17 mouse cellular contexts compared by ENCODE assay signal in the genomic region with DNA sequence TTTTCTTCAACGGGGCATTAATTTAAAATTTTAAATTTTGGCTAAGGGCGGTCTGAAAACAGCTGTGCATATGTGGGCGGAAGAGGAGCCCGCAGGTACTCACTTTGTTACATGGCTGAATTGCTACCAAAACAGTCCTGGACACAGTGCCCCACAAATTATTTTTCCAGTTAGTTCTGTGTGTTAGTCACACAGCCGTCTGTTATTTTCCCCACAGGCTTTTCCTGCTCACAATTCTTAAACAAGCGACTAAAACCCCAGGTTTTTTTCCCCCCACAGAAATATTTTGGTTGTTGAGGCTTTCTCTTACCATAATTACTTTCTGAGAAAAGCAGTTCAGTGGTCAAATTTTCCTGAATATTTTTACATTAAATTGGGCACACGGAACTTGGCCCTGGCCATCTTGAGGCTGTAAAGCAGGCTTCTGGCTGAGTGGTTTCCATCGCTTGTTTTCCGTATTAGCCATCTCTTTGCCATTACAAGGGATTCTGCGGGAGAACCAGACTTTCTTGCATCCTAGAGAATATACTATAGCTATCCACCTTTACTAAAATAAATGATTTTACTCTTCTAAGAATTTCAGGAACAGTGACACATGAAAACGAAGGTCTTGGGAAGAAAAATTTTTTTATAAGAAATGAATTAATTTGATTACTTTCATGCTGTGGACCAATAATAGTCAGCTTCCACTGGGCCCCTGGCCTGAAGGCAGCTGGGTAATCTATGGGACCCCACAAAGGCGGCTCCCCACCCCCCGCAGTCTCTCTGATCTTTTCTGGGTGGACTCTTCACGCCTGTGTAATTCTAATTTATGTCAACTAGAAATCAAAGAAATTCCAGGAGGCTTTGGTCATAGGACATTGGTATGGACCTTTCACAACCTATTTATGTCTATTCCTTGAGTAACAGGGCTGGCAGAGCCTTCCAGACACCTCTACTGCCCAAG.
A peak's percentile ranks its signal among the peaks of the same experiment; 100 is the strongest.
DNase-seq lines count a peak whose midpoint lies in the region; ATAC-seq and TF ChIP-seq lines count a peak whose summit lies in the region.
"Had no signal": no experiment of that assay in that cellular context is flagged by ENCODE, and none has a peak within 500 bp of the region (broad histone marks: within the 10 kb centered on the region; RNA-seq: fewer than 3 reads in every experiment).

No protein-coding gene starts in this region.

- no peak overlapping the region for H3K27ac ChIP-seq in kidney, embryonic 16.5 days (ENCODE audit: low read length)
- no peak overlapping the region for H3K27ac ChIP-seq in kidney, adult 2 months (ENCODE audit: insufficient read depth, low read depth, low read length)
- H3K27ac ChIP-seq: heart, embryonic 13.5 days; hindbrain, embryonic 12.5 days; liver, embryonic 15.5 days had no signal

- no peaks in the 10 kb centered on the region for H3K27me3 ChIP-seq in kidney, embryonic 16.5 days (ENCODE audit: insufficient read depth, low read length)
- H3K27me3 ChIP-seq in kidney, adult 2 months (replicated peaks; ENCODE audit: control insufficient read depth, insufficient read depth, low read length), result no peaks in the 10 kb centered on the region
- H3K27me3 ChIP-seq: CH12.LX; heart, embryonic 13.5 days; hindbrain, embryonic 12.5 days; liver, embryonic 15.5 days had no signal

- no peaks in the 10 kb centered on the region for H3K36me3 ChIP-seq in kidney, embryonic 16.5 days (ENCODE audit: insufficient read depth, low read length)
- no peaks in the 10 kb centered on the region; the same call in 1 of the 2 replicates for H3K36me3 ChIP-seq in kidney, adult 2 months (ENCODE audit: control insufficient read depth, insufficient read depth, low read length)
- H3K36me3 ChIP-seq: heart, embryonic 13.5 days; hindbrain, embryonic 12.5 days; liver, embryonic 15.5 days had no signal

- no peak overlapping the region for H3K9ac ChIP-seq in kidney, embryonic 16.5 days (replicated peaks; ENCODE audit: low read length)
- H3K9ac ChIP-seq: heart, embryonic 13.5 days; hindbrain, embryonic 12.5 days; liver, embryonic 15.5 days had no signal

- no peak overlapping the region for H3K4me3 ChIP-seq in kidney, embryonic 16.5 days (ENCODE audit: low read length)
- no peak overlapping the region for H3K4me3 ChIP-seq in kidney, adult 2 months (ENCODE audit: insufficient read depth, low read depth, low read length)
- H3K4me3 ChIP-seq: heart, embryonic 13.5 days; hindbrain, embryonic 12.5 days; liver, embryonic 15.5 days had no signal

- no peak overlapping the region for H3K4me2 ChIP-seq in kidney, embryonic 16.5 days (replicated peaks; ENCODE audit: low read depth, low read length)
- H3K4me2 ChIP-seq: heart, embryonic 13.5 days; hindbrain, embryonic 12.5 days; liver, embryonic 15.5 days had no signal

- no peak for TF ChIP-seq CTCF in kidney, adult 2 months (conservative IDR thresholded peaks at IDR 0.05; ENCODE audit: insufficient read depth, insufficient read length, low read depth, low read length)

- peaks cover 14% of the 10 kb centered on the region for H3K4me1 ChIP-seq in kidney, embryonic 16.5 days (ENCODE audit: insufficient read depth, low read length)
- no peaks in the 10 kb centered on the region for H3K4me1 ChIP-seq in kidney, adult 2 months (ENCODE audit: control insufficient read depth, insufficient read depth, low read length)
- H3K4me1 ChIP-seq: liver, embryonic 15.5 days had no signal

- peak; percentile 44 for DNase-seq in embryo, embryonic 10.5 days (ENCODE audit: low spot score)
- DNase-seq in embryo, embryonic 10 days (ENCODE audit: low spot score), result no peak
- no peak for DNase-seq in kidney, adult 2 months
- peak; percentile 89 for DNase-seq in Muller cell, postnatal 12 days (ENCODE audit: inconsistent ontology term)
- peak; percentile 54 for DNase-seq in mesoderm, embryonic 11.5 days (ENCODE audit: low read depth, low spot score)
- DNase-seq in right cerebral cortex, adult 2 months (ENCODE audit: low spot score in 2 of 2), result no peak
- DNase-seq in spleen, postnatal 4 days (ENCODE audit: low spot score in 2 of 2), result no peak
- DNase-seq: cerebellum, adult 2 months; gastrocnemius, postnatal 14 days; kidney, adult 8-10 months; lung, postnatal 14 days; spleen, adult 18-20 months had no signal

- WGBS in kidney, embryonic 16.5 days, result 69% methylated on average over 14 of the region's 14 CpGs
- 78% methylated on average over 14 of the region's 14 CpGs for WGBS in kidney, adult 2 months

- no peak for TF ChIP-seq POLR2A in kidney, adult 2 months (IDR thresholded peaks at IDR 0.05; ENCODE audit: low read depth, low read length)

- no peaks in the 10 kb centered on the region for H3K9me3 ChIP-seq in kidney, embryonic 16.5 days (ENCODE audit: low read length)
- H3K9me3 ChIP-seq: heart, embryonic 13.5 days; hindbrain, embryonic 12.5 days; liver, embryonic 15.5 days had no signal

- 0 out of 2 replicates have a peak, but pooled peaks have one; percentile 19 for ATAC-seq in kidney, embryonic 16.5 days (ENCODE audit: low FRiP score, low TSS enrichment)

Comparison
In these comparisons a context has a peak if more than half of its experiments do, and no peak if none do; other contexts are left out.
1. DNase-seq: peak in embryo, embryonic 10.5 days (single experiment), Muller cell, postnatal 12 days (single experiment) and mesoderm, embryonic 11.5 days (single experiment); none in embryo, embryonic 10 days (single experiment), kidney, adult 2 months (single experiment), right cerebral cortex, adult 2 months (0 of 2) and spleen, postnatal 4 days (0 of 2).